Mouse (Mus musculus) neural tube, embryonic 15.5 days (tissue): ENCODE data around the gene Zfand6. TPM values are rescaled to one million over a fixed set of nuclear protein-coding genes. Genes with fewer than 3 reads are reported as not detected.

Source experiments
- ATAC-seq: fragments of 200-750 bp; cut with Nextera tagmentation; 2 replicates; pipeline ENCODE4 v1.8.0; 2017; ENCODE audit warnings: mild to moderate bottlenecking, moderate TSS enrichment, moderate library complexity; ENCODE audit not compliant: low FRiP score
- H3K27ac ChIP-seq: fragments of 300-500 bp; sonication (generic); replicated peaks from 2 replicates; pipeline ENCODE4 v1.5.1; 2015; ENCODE audit warnings: mild to moderate bottlenecking, inconsistent platforms
- H3K27me3 ChIP-seq: fragments of 300-500 bp; sonication (generic); replicated peaks from 2 replicates; pipeline ENCODE4 v1.6.1; 2015; ENCODE audit warnings: inconsistent platforms
- H3K36me3 ChIP-seq: fragments of 300-500 bp; sonication (generic); 2 replicates; pipeline ENCODE4 v1.6.1; 2015; ENCODE audit warnings: inconsistent platforms
- H3K4me1 ChIP-seq: fragments of 300-500 bp; sonication (generic); 2 replicates; pipeline ENCODE4 v1.6.1; 2015; ENCODE audit warnings: inconsistent platforms
- H3K4me2 ChIP-seq: fragments of 300-500 bp; sonication (generic); 2 replicates; pipeline ENCODE4 v1.6.1; 2015; ENCODE audit warnings: inconsistent platforms, mild to moderate bottlenecking, moderate library complexity
- H3K4me3 ChIP-seq: fragments of 300-500 bp; sonication (generic); replicated peaks from 2 replicates; pipeline ENCODE4 v1.5.1; 2015; ENCODE audit warnings: mild to moderate bottlenecking, inconsistent platforms
- H3K9ac ChIP-seq: fragments of 300-500 bp; sonication (generic); replicated peaks from 2 replicates; pipeline ENCODE4 v1.6.1; 2015; ENCODE audit warnings: mild to moderate bottlenecking, inconsistent platforms
- H3K9me3 ChIP-seq: fragments of 300-500 bp; sonication (generic); replicated peaks from 2 replicates; pipeline ENCODE4 v1.6.1; 2016; ENCODE audit warnings: inconsistent platforms
- WGBS: fragments of 180-500 bp; shearing (Covaris S2); methylation state at CpG from one replicate; pipeline ENCODE4 v1.1.7; 2015; ENCODE audit warnings: mixed read lengths; 5-methylcytosine and 5-hydroxymethylcytosine counted together
- polyA plus RNA-seq: library from polyadenylated mRNA; unstranded; fragments of >200 nt; fragmentation: Nextera tagmentation; extraction: Ambion mirVana; gene quantifications from 2 replicates; pipeline ENCODE4 v1.2.1, GENCODE M21; 2015

The Zfand6 gene
- polyA plus RNA-seq, 1 experiment from 2014 or later, result 217 TPM

DNA sequence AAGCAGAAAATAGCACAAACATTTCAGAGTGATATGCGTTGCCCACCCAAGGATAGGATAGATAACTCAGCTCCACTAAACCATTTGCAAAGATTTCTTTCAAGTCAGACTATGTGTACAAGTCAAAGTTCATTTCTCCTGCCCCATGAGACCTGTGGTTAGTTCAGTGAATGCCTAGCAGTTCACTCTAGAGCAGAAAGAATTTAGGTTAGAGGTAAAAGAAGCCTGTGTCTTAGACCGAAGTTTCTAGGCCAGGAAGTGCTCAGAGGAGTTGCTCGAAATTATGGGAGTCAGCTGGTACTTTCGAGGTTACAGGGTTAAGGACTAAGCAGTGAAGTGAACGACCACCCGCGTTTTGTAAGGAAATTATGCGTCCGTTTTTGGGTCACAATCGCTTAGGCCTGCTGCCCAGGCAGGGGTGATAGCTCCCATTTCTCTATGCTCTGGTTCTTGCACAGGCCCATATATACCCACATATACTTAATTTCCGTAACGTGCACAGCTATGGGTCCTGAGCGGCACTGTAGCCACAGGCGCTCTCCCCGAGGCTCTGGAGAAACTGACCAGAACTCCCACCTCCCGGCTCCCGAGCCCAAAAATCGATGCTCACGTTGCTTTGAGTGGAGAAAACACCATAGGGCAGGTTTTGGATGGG, 84.6 kb downstream of the Zfand6 start:
- Histone ChIP-seq H3K4me2 (peak overlapping the region; percentile 97), H3K4me3 (peak overlapping the region; percentile 54), H3K27ac (peak overlapping the region; percentile 56), H3K4me1 (peaks cover 15% of the 10 kb centered on the region), H3K36me3 (no peaks in the 10 kb centered on the region), H3K9me3 (no peaks in the 10 kb centered on the region), H3K27me3 (no peaks in the 10 kb centered on the region), H3K9ac (peak overlapping the region; percentile 62)
- WGBS, result 9% methylated on average over 19 of the region's 19 CpGs
- ATAC-seq, result peak; percentile 61

DNA sequence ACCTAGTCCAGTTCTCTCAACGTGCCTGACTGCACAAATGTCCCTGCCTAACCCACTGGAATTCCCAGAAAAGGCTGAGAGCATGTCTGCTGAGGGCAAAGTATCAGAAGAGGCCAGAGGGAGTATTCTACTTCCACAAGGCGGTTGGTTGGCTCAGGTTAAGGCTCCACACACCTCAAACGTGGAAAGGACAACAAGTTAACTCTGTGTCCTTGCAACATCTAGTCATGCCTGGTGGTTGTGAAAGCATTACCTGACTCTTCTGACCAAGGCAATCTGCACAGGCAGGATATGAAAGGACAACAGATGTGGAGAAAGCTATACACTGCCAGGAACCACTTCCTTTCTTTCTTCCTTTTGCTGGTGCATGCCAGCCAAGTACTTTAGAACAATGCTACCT, 85.3 kb downstream of the Zfand6 start:
- H3K36me3 ChIP-seq, result no peaks in the 10 kb centered on the region
- ATAC-seq, result no peak
- H3K27ac ChIP-seq, result no peak overlapping the region
- no peaks in the 10 kb centered on the region for H3K9me3 ChIP-seq
- H3K27me3 ChIP-seq, result no peaks in the 10 kb centered on the region
- no peak overlapping the region for H3K9ac ChIP-seq
- WGBS, result 70% methylated on average over 3 of the region's 3 CpGs
- no peak overlapping the region for H3K4me3 ChIP-seq
- peaks cover 15% of the 10 kb centered on the region for H3K4me1 ChIP-seq
- peak overlapping the region; percentile 97 for H3K4me2 ChIP-seq

DNA sequence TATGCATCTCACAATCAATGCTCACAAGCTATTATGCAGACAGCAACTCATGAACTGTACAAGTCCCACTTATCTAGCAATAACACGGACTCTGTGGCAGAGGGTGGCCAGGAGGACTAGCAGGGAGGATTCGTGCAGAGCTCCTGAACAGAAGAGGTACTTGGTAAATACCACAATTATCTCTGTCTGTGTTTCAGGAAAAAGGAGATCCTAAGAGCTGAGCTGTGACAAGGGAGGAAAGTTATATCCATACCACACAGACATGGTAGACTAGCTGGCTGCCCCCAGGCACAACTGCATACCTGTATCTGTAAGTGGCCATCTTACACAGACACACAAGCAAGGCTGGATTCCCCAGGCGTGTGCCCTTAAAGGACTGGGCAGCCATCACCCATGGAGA, 88.4 kb downstream of the Zfand6 start:
- 88% methylated on average over 3 of the region's 3 CpGs for WGBS
- H3K4me1 ChIP-seq, result peaks cover 15% of the 10 kb centered on the region
- H3K27me3 ChIP-seq, result no peaks in the 10 kb centered on the region
- ATAC-seq, result no peak
- H3K36me3 ChIP-seq, result no peaks in the 10 kb centered on the region
- no peak overlapping the region for H3K4me2 ChIP-seq
- no peak overlapping the region for H3K27ac ChIP-seq
- no peak overlapping the region for H3K9ac ChIP-seq
- H3K9me3 ChIP-seq, result no peaks in the 10 kb centered on the region
- no peak overlapping the region for H3K4me3 ChIP-seq

DNA sequence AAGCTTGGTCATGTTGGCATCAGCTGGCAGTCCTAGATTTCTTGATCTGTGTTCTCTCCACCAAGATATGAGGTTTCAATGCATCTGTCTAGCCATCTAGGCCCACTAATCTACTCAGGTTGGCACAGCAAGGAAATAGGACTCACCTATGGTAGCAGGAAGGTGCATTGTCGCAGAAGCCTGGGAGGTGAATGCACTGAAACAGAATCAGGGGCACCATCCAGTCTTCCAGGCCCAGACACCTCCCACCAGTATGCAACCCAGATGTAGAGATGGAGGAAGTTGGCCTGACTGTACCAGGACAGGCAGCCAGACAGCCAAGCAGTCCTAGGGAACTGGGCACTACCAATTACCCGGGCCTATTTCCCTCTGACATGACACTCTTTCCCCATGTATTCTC, 89.1 kb downstream of the Zfand6 start:
- no peaks in the 10 kb centered on the region for H3K9me3 ChIP-seq
- H3K4me2 ChIP-seq, result no peak overlapping the region
- H3K4me1 ChIP-seq, result peaks cover 14% of the 10 kb centered on the region
- no peak overlapping the region for H3K27ac ChIP-seq
- 96% methylated on average over 2 of the region's 2 CpGs for WGBS
- H3K36me3 ChIP-seq, result no peaks in the 10 kb centered on the region
- ATAC-seq, result no peak
- no peak overlapping the region for H3K4me3 ChIP-seq
- no peaks in the 10 kb centered on the region for H3K27me3 ChIP-seq
- no peak overlapping the region for H3K9ac ChIP-seq

DNA sequence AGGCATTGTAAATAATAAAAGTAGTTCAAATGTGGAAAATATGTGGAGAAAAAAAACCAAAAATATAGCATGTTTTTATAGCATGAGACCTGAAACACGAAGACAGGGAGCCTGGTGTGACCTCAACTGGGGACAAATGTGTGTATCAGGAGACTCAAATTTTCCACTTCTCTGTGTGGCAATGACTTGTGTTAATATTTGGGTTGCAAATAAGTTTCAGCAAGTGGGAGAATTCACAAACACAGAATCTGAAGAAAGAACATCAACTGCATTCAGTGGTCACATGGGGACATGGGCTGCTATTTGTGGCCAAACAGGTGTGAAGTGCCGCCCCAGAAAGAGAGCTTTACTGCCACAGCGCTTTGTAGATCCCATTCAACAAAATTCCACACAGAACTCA, 93.1 kb downstream of the Zfand6 start:
- Histone ChIP-seq H3K36me3 (no peaks in the 10 kb centered on the region), H3K4me2 (no peak overlapping the region), H3K9me3 (no peaks in the 10 kb centered on the region), H3K27ac (no peak overlapping the region), H3K27me3 (no peaks in the 10 kb centered on the region), H3K4me1 (peaks cover 2% of the 10 kb centered on the region; the same call in 1 of the 2 replicates), H3K4me3 (no peak overlapping the region), H3K9ac (no peak overlapping the region)
- no peak for ATAC-seq
- WGBS, result 90% methylated on average over 3 of the region's 3 CpGs

DNA sequence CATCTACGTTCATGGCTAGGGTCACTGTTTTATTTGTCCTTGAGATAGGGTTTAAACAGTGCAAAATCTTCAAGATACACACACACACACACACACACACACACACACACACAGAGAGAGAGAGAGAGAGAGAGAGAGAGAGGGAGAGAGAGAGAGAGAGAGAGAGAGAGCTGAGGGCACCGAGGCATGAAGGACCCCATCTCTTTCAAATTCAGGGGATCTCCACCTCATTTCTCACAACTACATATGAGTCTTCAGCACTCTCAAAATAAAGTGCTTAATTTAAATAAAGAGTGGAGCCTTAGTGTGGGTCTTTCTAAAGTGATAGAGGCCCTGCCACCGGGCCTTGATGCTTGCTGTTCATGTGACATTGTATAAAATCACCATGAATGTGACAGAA, 93.8 kb downstream of the Zfand6 start:
- Histone ChIP-seq H3K4me1 (peaks cover 2% of the 10 kb centered on the region; the same call in 1 of the 2 replicates), H3K27ac (no peak overlapping the region), H3K36me3 (no peaks in the 10 kb centered on the region), H3K9me3 (no peaks in the 10 kb centered on the region), H3K9ac (no peak overlapping the region), H3K4me3 (no peak overlapping the region), H3K27me3 (no peaks in the 10 kb centered on the region), H3K4me2 (no peak overlapping the region)
- no peak for ATAC-seq
- 84% methylated on average over 3 of the region's 3 CpGs for WGBS

DNA sequence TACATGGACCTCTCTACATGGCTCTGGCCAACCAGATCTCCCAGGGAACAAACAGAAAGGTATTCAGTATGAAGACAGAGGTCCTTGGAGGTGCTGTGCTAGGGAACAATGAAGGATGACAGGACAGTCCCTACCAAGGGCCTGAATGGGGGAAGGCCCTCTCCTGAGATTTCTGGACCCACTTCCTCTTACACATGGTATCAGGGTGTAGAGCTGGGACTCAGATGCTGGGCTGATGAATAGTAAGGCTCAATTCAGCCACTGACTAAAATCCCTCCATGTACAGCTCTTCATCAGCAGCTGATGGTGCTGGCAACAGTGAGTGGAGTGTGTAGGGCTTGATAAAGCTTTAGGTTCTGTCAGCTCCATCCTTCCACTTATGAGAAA, 94.8 kb downstream of the Zfand6 start:
- H3K9me3 ChIP-seq, result no peaks in the 10 kb centered on the region
- ATAC-seq, result peak; percentile 42; the same call in 1 of the 2 replicates
- H3K27me3 ChIP-seq, result no peaks in the 10 kb centered on the region
- peaks cover 2% of the 10 kb centered on the region; the same call in 1 of the 2 replicates for H3K4me1 ChIP-seq
- no peak overlapping the region for H3K4me3 ChIP-seq
- H3K4me2 ChIP-seq, result no peak overlapping the region
- no peaks in the 10 kb centered on the region for H3K36me3 ChIP-seq
- no peak overlapping the region for H3K9ac ChIP-seq
- no peak overlapping the region for H3K27ac ChIP-seq

DNA sequence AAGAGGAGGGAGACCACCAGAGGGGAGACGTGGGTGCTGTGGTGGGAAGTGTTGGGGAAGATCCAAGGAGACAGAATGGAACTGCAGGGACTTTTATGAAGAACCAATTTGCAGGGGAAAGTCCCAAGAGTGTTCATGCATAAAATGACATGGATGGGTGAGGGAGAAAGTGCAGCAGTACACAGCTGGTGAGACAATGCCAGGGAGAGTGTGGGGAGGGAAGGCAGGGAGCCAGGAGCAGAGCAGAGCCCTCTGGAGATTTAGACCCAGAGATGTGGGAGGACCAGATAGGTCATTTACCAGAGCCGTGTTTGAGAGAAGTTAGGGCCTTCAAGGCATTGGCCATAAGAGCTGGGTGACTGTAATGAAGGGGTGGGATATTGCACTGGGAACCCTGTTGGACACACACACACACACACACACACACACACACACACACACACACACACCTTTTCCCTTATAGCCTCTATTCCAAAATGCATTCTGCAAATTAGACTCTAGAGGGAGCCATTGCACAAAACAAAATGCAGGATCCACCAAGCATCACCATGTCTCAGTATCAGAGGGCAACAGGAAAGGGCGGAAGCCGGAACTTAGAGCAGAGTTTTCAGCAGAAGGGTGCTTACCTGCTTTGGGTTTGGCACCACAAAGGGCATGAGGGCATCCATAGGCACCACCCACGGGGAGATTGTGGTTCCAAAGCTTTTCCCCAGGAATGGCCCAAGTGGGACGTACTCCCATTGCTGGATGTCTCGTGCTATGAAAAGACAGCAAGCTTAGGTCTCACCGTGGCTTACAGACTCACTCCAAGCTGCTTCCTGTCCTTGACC, 95.5 kb downstream of the Zfand6 start:
- peak; percentile 82 for ATAC-seq

DNA sequence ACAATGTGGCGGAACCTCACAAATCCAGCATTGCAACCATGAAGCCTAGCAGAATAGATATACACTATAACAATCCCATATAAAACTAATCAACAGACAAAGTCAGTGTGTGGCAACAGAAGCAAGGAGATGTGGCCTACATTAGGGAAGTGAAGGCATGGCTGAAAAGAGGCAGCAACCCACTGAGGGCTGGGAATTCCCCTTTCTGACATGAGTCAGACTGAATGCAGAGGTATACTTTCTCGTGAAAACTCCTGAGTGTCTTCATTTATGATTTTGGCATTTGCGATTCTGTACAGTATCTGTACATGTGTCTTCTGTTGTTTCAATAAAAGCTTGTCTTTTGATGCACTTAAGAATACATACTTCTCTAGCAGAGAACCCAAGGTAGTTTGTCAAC, 98.4 kb downstream of the Zfand6 start:
- Histone ChIP-seq H3K4me2 (no peak overlapping the region), H3K27ac (no peak overlapping the region), H3K9me3 (no peaks in the 10 kb centered on the region), H3K27me3 (no peaks in the 10 kb centered on the region), H3K4me3 (no peak overlapping the region), H3K9ac (no peak overlapping the region), H3K4me1 (peaks cover 2% of the 10 kb centered on the region; the same call in 1 of the 2 replicates), H3K36me3 (no peaks in the 10 kb centered on the region)
- no peak for ATAC-seq
- 94% methylated on average over 3 of the region's 3 CpGs for WGBS

More for the DNA sequence above, 95.5 kb downstream of the Zfand6 start:
- no peaks in the 10 kb centered on the region for H3K9me3 ChIP-seq
- peak overlapping the region; percentile 30; the same call in 1 of the 2 replicates for H3K4me2 ChIP-seq
- peaks cover 2% of the 10 kb centered on the region; the same call in 1 of the 2 replicates for H3K4me1 ChIP-seq
- no peak overlapping the region for H3K4me3 ChIP-seq
- H3K27me3 ChIP-seq, result no peaks in the 10 kb centered on the region
- no peak overlapping the region for H3K9ac ChIP-seq
- H3K36me3 ChIP-seq, result no peaks in the 10 kb centered on the region
- H3K27ac ChIP-seq, result no peak overlapping the region
- WGBS, result 52% methylated on average over 8 of the region's 8 CpGs

DNA sequence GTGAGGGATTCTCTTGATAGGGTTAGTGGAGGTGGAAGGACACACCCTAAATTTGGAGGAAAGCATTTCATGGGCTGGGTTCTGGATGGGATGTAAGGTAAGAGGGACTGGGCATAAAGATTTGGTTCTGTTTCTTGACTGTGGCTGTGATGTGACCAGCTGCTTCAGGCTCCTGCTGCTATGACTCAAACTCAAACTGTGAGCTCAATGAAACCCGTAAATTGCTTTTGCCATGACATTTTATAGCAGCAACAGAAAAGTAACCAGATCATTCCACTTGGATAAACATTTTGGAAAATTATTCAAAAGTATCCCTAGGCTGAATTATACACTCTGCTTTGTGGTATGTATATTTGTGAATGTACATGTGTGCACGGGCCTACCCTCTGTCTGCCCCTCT, 99.1 kb downstream of the Zfand6 start:
- WGBS, result 85% methylated on average over 2 of the region's 2 CpGs
- no peak overlapping the region for H3K4me3 ChIP-seq
- ATAC-seq, result no peak
- H3K27ac ChIP-seq, result no peak overlapping the region
- no peaks in the 10 kb centered on the region for H3K9me3 ChIP-seq
- H3K4me1 ChIP-seq, result peaks cover 2% of the 10 kb centered on the region; the same call in 1 of the 2 replicates
- H3K4me2 ChIP-seq, result no peak overlapping the region
- no peaks in the 10 kb centered on the region for H3K27me3 ChIP-seq
- no peaks in the 10 kb centered on the region for H3K36me3 ChIP-seq
- no peak overlapping the region for H3K9ac ChIP-seq

DNA sequence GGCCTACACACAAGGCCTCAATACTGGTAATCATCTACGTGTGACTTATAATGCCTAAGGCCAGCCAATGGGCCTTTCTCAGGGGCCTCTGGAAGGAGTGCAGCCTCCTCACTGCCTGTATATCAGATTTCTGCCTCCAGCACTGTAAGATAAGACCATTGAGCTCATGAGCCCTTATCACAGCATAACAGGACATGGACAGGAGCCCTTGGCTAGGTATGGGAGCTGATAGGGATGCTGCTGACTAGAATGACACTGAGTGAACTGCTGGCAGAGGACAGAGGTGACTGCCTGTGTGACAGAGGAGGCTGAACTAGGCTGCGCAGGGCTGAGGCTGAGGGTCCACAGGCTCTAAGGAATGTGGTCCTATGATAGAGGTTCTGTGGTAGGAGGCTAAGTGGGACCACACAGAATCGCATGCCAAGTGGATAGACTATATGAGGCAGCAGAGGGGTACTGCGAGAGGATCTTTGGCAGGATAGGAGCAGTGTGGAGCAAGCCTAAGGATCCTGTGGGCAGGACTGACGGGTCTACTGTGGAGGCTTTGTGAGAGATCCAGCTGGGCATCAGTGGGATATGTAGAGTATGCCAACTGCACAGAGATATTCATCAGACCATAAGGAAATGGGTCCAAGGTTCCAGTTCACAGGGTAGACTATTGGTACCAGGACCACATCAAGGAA, 102.5 kb downstream of the Zfand6 start:
- no peak for ATAC-seq
- Histone ChIP-seq H3K36me3 (no peaks in the 10 kb centered on the region), H3K4me1 (no peaks in the 10 kb centered on the region), H3K4me2 (no peak overlapping the region), H3K9ac (no peak overlapping the region), H3K9me3 (no peaks in the 10 kb centered on the region), H3K4me3 (no peak overlapping the region), H3K27me3 (no peaks in the 10 kb centered on the region), H3K27ac (no peak overlapping the region)
- 92% methylated on average over 5 of the region's 5 CpGs for WGBS
